Mouse (Mus musculus) kidney, embryonic 14.5 days (tissue): ENCODE data around the gene Dennd6a. TPM values are rescaled to one million over a fixed set of nuclear protein-coding genes. Genes with fewer than 3 reads are reported as not detected.

Experiments used
- ATAC-seq: fragments of 200-750 bp; cut with Nextera tagmentation; 2 replicates; pipeline ENCODE4 v1.8.0; 2017; ENCODE audit warnings: moderate number of reproducible peaks, mild to moderate bottlenecking, moderate TSS enrichment, moderate library complexity; ENCODE audit not compliant: low FRiP score, low TSS enrichment
- H3K27ac ChIP-seq: fragments of 300-500 bp; sonication (generic); 2 replicates; pipeline ENCODE4 v1.5.1; 2014; ENCODE audit warnings: low read depth, mild to moderate bottlenecking, low read length, moderate library complexity, mixed read lengths
- H3K27me3 ChIP-seq: fragments of 300-500 bp; sonication (generic); 2 replicates; pipeline ENCODE4 v1.6.1; 2014; ENCODE audit warnings: mild to moderate bottlenecking, low read length; ENCODE audit not compliant: control insufficient read depth, insufficient read depth
- H3K36me3 ChIP-seq: fragments of 300-500 bp; sonication (generic); 2 replicates; pipeline ENCODE4 v1.6.1; 2014; ENCODE audit warnings: low read length, mixed read lengths; ENCODE audit not compliant: control insufficient read depth, insufficient read depth
- H3K4me1 ChIP-seq: fragments of 300-500 bp; sonication (generic); 2 replicates; pipeline ENCODE4 v1.6.1; 2014; ENCODE audit warnings: low read length, mixed read lengths; ENCODE audit not compliant: control insufficient read depth, insufficient read depth
- H3K4me2 ChIP-seq: fragments of 300-500 bp; sonication (generic); replicated peaks from 2 replicates; pipeline ENCODE4 v1.6.1; 2014; ENCODE audit warnings: low read depth, mild to moderate bottlenecking, low read length
- H3K4me3 ChIP-seq: fragments of 300-500 bp; sonication (generic); 2 replicates; pipeline ENCODE4 v1.5.1; 2014; ENCODE audit warnings: mild to moderate bottlenecking, low read length
- H3K9ac ChIP-seq: fragments of 300-500 bp; sonication (generic); 2 replicates; pipeline ENCODE4 v1.6.1; 2014; ENCODE audit warnings: low read depth, mild to moderate bottlenecking, low read length, moderate library complexity
- H3K9me3 ChIP-seq: fragments of 300-500 bp; sonication (generic); 2 replicates; pipeline ENCODE4 v1.6.1; 2016; ENCODE audit warnings: low read length; ENCODE audit not compliant: control insufficient read depth
- WGBS: fragments of 180-500 bp; shearing (Covaris S2); extraction: QIAGEN DNeasy Blood & Tissue Kit; methylation state at CpG from one replicate; pipeline ENCODE4 v1.1.7; 2014; 5-methylcytosine and 5-hydroxymethylcytosine counted together
- polyA plus RNA-seq: library from polyadenylated mRNA; unstranded; fragments of >200 nt; fragmentation: Nextera tagmentation; extraction: Ambion mirVana; gene quantifications from 2 replicates; pipeline ENCODE4 v1.2.1, GENCODE M21; 2014

Dennd6a gene
- polyA plus RNA-seq, 1 experiment from 2014 or later = 41.8 TPM

GRCm38 (mm10) chr14:26558536-26558935 lies 15.1 kb upstream of the Dennd6a start:
- Histone ChIP-seq H3K4me2 (no peak overlapping the region), H3K4me1 (0 out of 2 replicates have a peak, but pooled peaks cover 5% of the 10 kb centered on the region), H3K36me3 (no peaks in the 10 kb centered on the region), H3K27ac (no peak overlapping the region), H3K9me3 (no peaks in the 10 kb centered on the region), H3K9ac (no peak overlapping the region), H3K4me3 (no peak overlapping the region), H3K27me3 (no peaks in the 10 kb centered on the region)
- ATAC-seq = no peak
- 83% methylated on average over 7 of the region's 7 CpGs for WGBS

- H3K4me3 ChIP-seq = no peak overlapping the region
- no peaks in the 10 kb centered on the region for H3K9me3 ChIP-seq
- no peak for ATAC-seq
- H3K9ac ChIP-seq = no peak overlapping the region
- 91% methylated on average over 2 of the region's 2 CpGs for WGBS
- H3K27me3 ChIP-seq = no peaks in the 10 kb centered on the region
- no peak overlapping the region for H3K4me2 ChIP-seq
- no peaks in the 10 kb centered on the region for H3K36me3 ChIP-seq
- H3K27ac ChIP-seq = no peak overlapping the region
- H3K4me1 ChIP-seq = 0 out of 2 replicates have a peak, but pooled peaks cover 5% of the 10 kb centered on the region
Observed at GRCm38 (mm10) chr14:26562247-26562646, 11.4 kb upstream of the Dennd6a start.

- H3K36me3 ChIP-seq = no peaks in the 10 kb centered on the region
- no peaks in the 10 kb centered on the region for H3K9me3 ChIP-seq
- no peak overlapping the region for H3K27ac ChIP-seq
- no peak for ATAC-seq
- no peaks in the 10 kb centered on the region for H3K4me1 ChIP-seq
- H3K27me3 ChIP-seq = no peaks in the 10 kb centered on the region
- no peak overlapping the region for H3K9ac ChIP-seq
- H3K4me2 ChIP-seq = no peak overlapping the region
- no peak overlapping the region for H3K4me3 ChIP-seq
- WGBS = 82% methylated on average over 4 of the region's 4 CpGs
Observed at GRCm38 (mm10) chr14:26569880-26570279, 3.8 kb upstream of the Dennd6a start.

- Histone ChIP-seq H3K4me3 (no peak overlapping the region), H3K4me2 (no peak overlapping the region), H3K36me3 (no peaks in the 10 kb centered on the region), H3K27ac (no peak overlapping the region), H3K4me1 (no peaks in the 10 kb centered on the region), H3K27me3 (no peaks in the 10 kb centered on the region), H3K9me3 (no peaks in the 10 kb centered on the region), H3K9ac (no peak overlapping the region)
- ATAC-seq = peak; percentile 28; the same call in 1 of the 2 replicates
- 48% methylated on average over 4 of the region's 4 CpGs for WGBS
Observed at GRCm38 (mm10) chr14:26571951-26572675, 1.5 kb upstream of the Dennd6a start.

- no peak for ATAC-seq
- 66% methylated on average over 3 of the region's 3 CpGs for WGBS
Observed at GRCm38 (mm10) chr14:26576255-26576780, 2.7 kb downstream of the Dennd6a start.

GRCm38 (mm10) chr14:26578791-26579191 lies 5.1 kb downstream of the Dennd6a start:
- Histone ChIP-seq H3K4me1 (peaks cover 4% of the 10 kb centered on the region; the same call in 1 of the 2 replicates), H3K4me3 (peak overlapping the region; percentile 93; the same call in 1 of the 2 replicates), H3K9ac (peak overlapping the region; percentile 99; the same call in 1 of the 2 replicates), H3K9me3 (no peaks in the 10 kb centered on the region), H3K36me3 (no peaks in the 10 kb centered on the region), H3K27me3 (no peaks in the 10 kb centered on the region), H3K27ac (no peak overlapping the region), H3K4me2 (peak overlapping the region; percentile 68)
- WGBS = 67% methylated on average over 6 of the region's 6 CpGs
- ATAC-seq = no peak

More at GRCm38 (mm10) chr14:26576255-26576780, 2.7 kb downstream of the Dennd6a start:
- Histone ChIP-seq H3K9ac (no peak overlapping the region), H3K36me3 (no peaks in the 10 kb centered on the region), H3K27me3 (no peaks in the 10 kb centered on the region), H3K4me3 (no peak overlapping the region), H3K4me2 (no peak overlapping the region), H3K27ac (no peak overlapping the region), H3K4me1 (peaks cover 4% of the 10 kb centered on the region; the same call in 1 of the 2 replicates), H3K9me3 (no peaks in the 10 kb centered on the region)

GRCm38 (mm10) chr14:26579346-26580343 lies 6.0 kb downstream of the Dennd6a start:
- WGBS = under 1% methylated on average over 72 of the region's 79 CpGs
- Histone ChIP-seq H3K4me2 (peak overlapping the region; percentile 68), H3K4me1 (peaks cover 4% of the 10 kb centered on the region; the same call in 1 of the 2 replicates), H3K27ac (peak overlapping the region; percentile 99), H3K36me3 (no peaks in the 10 kb centered on the region), H3K9me3 (no peaks in the 10 kb centered on the region), H3K27me3 (no peaks in the 10 kb centered on the region), H3K4me3 (peak overlapping the region; percentile 93), H3K9ac (peak overlapping the region; percentile 99)
- peak; percentile 97 for ATAC-seq

GRCm38 (mm10) chr14:26583645-26584044 lies 10.0 kb downstream of the Dennd6a start:
- no peak overlapping the region for H3K4me3 ChIP-seq
- H3K36me3 ChIP-seq = no peaks in the 10 kb centered on the region; the same call in 1 of the 2 replicates
- H3K4me2 ChIP-seq = no peak overlapping the region
- no peaks in the 10 kb centered on the region for H3K9me3 ChIP-seq
- ATAC-seq = no peak
- H3K27ac ChIP-seq = no peak overlapping the region
- H3K9ac ChIP-seq = no peak overlapping the region
- H3K27me3 ChIP-seq = no peaks in the 10 kb centered on the region
- H3K4me1 ChIP-seq = peaks cover 4% of the 10 kb centered on the region; the same call in 1 of the 2 replicates
- 88% methylated on average over 3 of the region's 3 CpGs for WGBS
